Mouse (Mus musculus) forebrain, embryonic 12.5 days (tissue): Measurements from ENCODE around the gene Pvalb. TPM values are rescaled to one million over a fixed set of nuclear protein-coding genes. Genes with fewer than 3 reads are reported as not detected.

ENCODE experiments used
- ATAC-seq: fragments of 200-750 bp; cut with Nextera tagmentation; 2 replicates; pipeline ENCODE4 v1.8.0; 2017; ENCODE audit warnings: moderate TSS enrichment; ENCODE audit not compliant: low FRiP score
- H3K27ac ChIP-seq: fragments of 300-500 bp; sonication (generic); 2 replicates; pipeline ENCODE4 v1.5.1; 2016; ENCODE audit warnings: mild to moderate bottlenecking
- H3K27me3 ChIP-seq: fragments of 300-500 bp; sonication (generic); 2 replicates; pipeline ENCODE4 v1.6.1; 2016; ENCODE audit warnings: mild to moderate bottlenecking
- H3K36me3 ChIP-seq: fragments of 300-500 bp; sonication (generic); replicated peaks from 2 replicates; pipeline ENCODE4 v1.6.1; 2016; ENCODE audit warnings: mild to moderate bottlenecking
- H3K4me1 ChIP-seq: fragments of 300-500 bp; sonication (generic); 2 replicates; pipeline ENCODE4 v1.6.1; 2016
- H3K4me2 ChIP-seq: fragments of 300-500 bp; sonication (generic); 2 replicates; pipeline ENCODE4 v1.6.1; 2016; ENCODE audit warnings: mild to moderate bottlenecking, moderate library complexity
- H3K4me3 ChIP-seq: fragments of 300-500 bp; sonication (generic); replicated peaks from 2 replicates; pipeline ENCODE4 v1.5.1; 2016; ENCODE audit warnings: mild to moderate bottlenecking
- H3K9ac ChIP-seq: fragments of 300-500 bp; sonication (generic); 2 replicates; pipeline ENCODE4 v1.6.1; 2016; ENCODE audit warnings: mild to moderate bottlenecking
- H3K9me3 ChIP-seq: fragments of 300-500 bp; sonication (generic); 2 replicates; pipeline ENCODE4 v1.6.1; 2016
- WGBS: fragments of 180-500 bp; shearing (Covaris S2); methylation state at CpG from one replicate; pipeline ENCODE4 v1.1.7; 2016; 5-methylcytosine and 5-hydroxymethylcytosine counted together
- polyA plus RNA-seq: library from polyadenylated mRNA; unstranded; fragments of >200 nt; fragmentation: Nextera tagmentation; extraction: Ambion mirVana; gene quantifications from 2 replicates; pipeline ENCODE4 v1.2.1, GENCODE M21; 2016

The Pvalb gene
- polyA plus RNA-seq, 1 experiment from 2014 or later, result not detected

GRCm38 (mm10) chr15:78172256-78172898 is 33.8 kb downstream of the Pvalb start:
- no peaks in the 10 kb centered on the region for H3K27me3 ChIP-seq
- no peak overlapping the region for H3K27ac ChIP-seq
- ATAC-seq, result no peak
- WGBS, result 76% methylated on average over 11 of the region's 11 CpGs
- peaks cover 14% of the 10 kb centered on the region; the same call in 1 of the 2 replicates for H3K36me3 ChIP-seq
- H3K9me3 ChIP-seq, result no peaks in the 10 kb centered on the region
- peak overlapping the region; percentile 90 for H3K4me2 ChIP-seq
- peak overlapping the region; percentile 72 for H3K4me3 ChIP-seq
- H3K9ac ChIP-seq, result peak overlapping the region; percentile 86; the same call in 1 of the 2 replicates
- H3K4me1 ChIP-seq, result peaks cover 26% of the 10 kb centered on the region

- Histone ChIP-seq H3K4me1 (peaks cover 26% of the 10 kb centered on the region), H3K36me3 (peaks cover 21% of the 10 kb centered on the region), H3K27ac (no peak overlapping the region), H3K9me3 (no peaks in the 10 kb centered on the region), H3K4me3 (no peak overlapping the region), H3K27me3 (no peaks in the 10 kb centered on the region), H3K9ac (no peak overlapping the region), H3K4me2 (no peak overlapping the region)
- no peak for ATAC-seq
- 92% methylated on average over 10 of the region's 10 CpGs for WGBS
These were observed 34.5 kb downstream of the Pvalb start for GRCm38 (mm10) chr15:78171651-78172050.

GRCm38 (mm10) chr15:78170708-78171107 is 35.5 kb downstream of the Pvalb start:
- no peaks in the 10 kb centered on the region for H3K9me3 ChIP-seq
- H3K27me3 ChIP-seq, result no peaks in the 10 kb centered on the region
- H3K36me3 ChIP-seq, result peaks cover 29% of the 10 kb centered on the region
- H3K4me2 ChIP-seq, result no peak overlapping the region
- H3K4me1 ChIP-seq, result peaks cover 26% of the 10 kb centered on the region
- no peak overlapping the region for H3K27ac ChIP-seq
- ATAC-seq, result no peak
- H3K4me3 ChIP-seq, result no peak overlapping the region
- H3K9ac ChIP-seq, result no peak overlapping the region
- WGBS, result 94% methylated on average over 15 of the region's 15 CpGs

- Histone ChIP-seq H3K27ac (no peak overlapping the region), H3K4me3 (no peak overlapping the region), H3K4me1 (peaks cover 19% of the 10 kb centered on the region), H3K9ac (peak overlapping the region; percentile 33; the same call in 1 of the 2 replicates), H3K36me3 (peaks cover 40% of the 10 kb centered on the region), H3K4me2 (no peak overlapping the region), H3K27me3 (no peaks in the 10 kb centered on the region), H3K9me3 (no peaks in the 10 kb centered on the region)
- 87% methylated on average over 11 of the region's 11 CpGs for WGBS
- no peak for ATAC-seq
These were observed 36.6 kb downstream of the Pvalb start for GRCm38 (mm10) chr15:78169566-78169965.

GRCm38 (mm10) chr15:78165292-78165691 is 40.9 kb downstream of the Pvalb start:
- no peak overlapping the region for H3K4me2 ChIP-seq
- peaks cover 72% of the 10 kb centered on the region for H3K36me3 ChIP-seq
- H3K27ac ChIP-seq, result no peak overlapping the region
- no peaks in the 10 kb centered on the region for H3K9me3 ChIP-seq
- no peak overlapping the region for H3K9ac ChIP-seq
- no peaks in the 10 kb centered on the region for H3K27me3 ChIP-seq
- H3K4me1 ChIP-seq, result no peaks in the 10 kb centered on the region; the same call in 1 of the 2 replicates
- H3K4me3 ChIP-seq, result no peak overlapping the region
- 84% methylated on average over 4 of the region's 4 CpGs for WGBS
- ATAC-seq, result no peak

GRCm38 (mm10) chr15:78164466-78164865 is 41.7 kb downstream of the Pvalb start:
- peaks cover 79% of the 10 kb centered on the region for H3K36me3 ChIP-seq
- H3K9ac ChIP-seq, result no peak overlapping the region
- H3K4me1 ChIP-seq, result no peaks in the 10 kb centered on the region; the same call in 1 of the 2 replicates
- WGBS, result 76% methylated on average over 11 of the region's 11 CpGs
- no peaks in the 10 kb centered on the region for H3K27me3 ChIP-seq
- no peak overlapping the region for H3K4me2 ChIP-seq
- peak; percentile 20; the same call in 1 of the 2 replicates for ATAC-seq
- H3K4me3 ChIP-seq, result no peak overlapping the region
- no peaks in the 10 kb centered on the region for H3K9me3 ChIP-seq
- no peak overlapping the region for H3K27ac ChIP-seq

- Histone ChIP-seq H3K4me1 (no peaks in the 10 kb centered on the region; the same call in 1 of the 2 replicates), H3K27ac (0 out of 2 replicates have a peak overlapping the region, but pooled peaks have one; percentile 8), H3K4me3 (no peak overlapping the region), H3K27me3 (no peaks in the 10 kb centered on the region), H3K9ac (no peak overlapping the region), H3K36me3 (peaks cover 71% of the 10 kb centered on the region), H3K4me2 (no peak overlapping the region), H3K9me3 (no peaks in the 10 kb centered on the region)
- WGBS, result 87% methylated on average over 9 of the region's 9 CpGs
- ATAC-seq, result no peak
These were observed 44.3 kb downstream of the Pvalb start for GRCm38 (mm10) chr15:78161946-78162345.

GRCm38 (mm10) chr15:78158335-78158734 is 47.9 kb downstream of the Pvalb start:
- no peak for ATAC-seq

GRCm38 (mm10) chr15:78157824-78158223 is 48.4 kb downstream of the Pvalb start:
- H3K4me3 ChIP-seq, result no peak overlapping the region
- no peaks in the 10 kb centered on the region for H3K9me3 ChIP-seq
- H3K9ac ChIP-seq, result no peak overlapping the region
- H3K27me3 ChIP-seq, result no peaks in the 10 kb centered on the region
- no peak for ATAC-seq
- 74% methylated on average over 4 of the region's 4 CpGs for WGBS
- peaks cover 8% of the 10 kb centered on the region; the same call in 1 of the 2 replicates for H3K4me1 ChIP-seq
- peaks cover 33% of the 10 kb centered on the region for H3K36me3 ChIP-seq
- H3K4me2 ChIP-seq, result no peak overlapping the region
- no peak overlapping the region for H3K27ac ChIP-seq

More at GRCm38 (mm10) chr15:78158335-78158734, 47.9 kb downstream of the Pvalb start:
- WGBS, result 88% methylated on average over 5 of the region's 5 CpGs
- H3K9ac ChIP-seq, result no peak overlapping the region
- H3K4me1 ChIP-seq, result peaks cover 4% of the 10 kb centered on the region; the same call in 1 of the 2 replicates
- H3K27me3 ChIP-seq, result no peaks in the 10 kb centered on the region
- H3K27ac ChIP-seq, result no peak overlapping the region
- no peak overlapping the region for H3K4me2 ChIP-seq
- no peak overlapping the region for H3K4me3 ChIP-seq
- no peaks in the 10 kb centered on the region for H3K9me3 ChIP-seq
- H3K36me3 ChIP-seq, result peaks cover 38% of the 10 kb centered on the region

GRCm38 (mm10) chr15:78157330-78157729 is 48.9 kb downstream of the Pvalb start:
- Histone ChIP-seq H3K4me3 (no peak overlapping the region), H3K27ac (no peak overlapping the region), H3K36me3 (peaks cover 28% of the 10 kb centered on the region), H3K4me1 (peaks cover 8% of the 10 kb centered on the region; the same call in 1 of the 2 replicates), H3K9me3 (no peaks in the 10 kb centered on the region), H3K9ac (no peak overlapping the region), H3K4me2 (no peak overlapping the region), H3K27me3 (no peaks in the 10 kb centered on the region)
- WGBS, result 82% methylated on average over 8 of the region's 8 CpGs
- no peak for ATAC-seq

- no peaks in the 10 kb centered on the region for H3K27me3 ChIP-seq
- 90% methylated on average over 6 of the region's 6 CpGs for WGBS
- ATAC-seq, result no peak
- H3K36me3 ChIP-seq, result peaks cover 13% of the 10 kb centered on the region
- no peak overlapping the region for H3K9ac ChIP-seq
- no peaks in the 10 kb centered on the region for H3K9me3 ChIP-seq
- peaks cover 8% of the 10 kb centered on the region; the same call in 1 of the 2 replicates for H3K4me1 ChIP-seq
- H3K4me2 ChIP-seq, result no peak overlapping the region
- no peak overlapping the region for H3K4me3 ChIP-seq
- no peak overlapping the region for H3K27ac ChIP-seq
These were observed 50.8 kb downstream of the Pvalb start for GRCm38 (mm10) chr15:78155421-78155820.

GRCm38 (mm10) chr15:78153045-78153775 is 53.0 kb downstream of the Pvalb start:
- Histone ChIP-seq H3K4me3 (no peak overlapping the region), H3K9me3 (no peaks in the 10 kb centered on the region), H3K27me3 (0 out of 2 replicates have a peak, but pooled peaks cover 6% of the 10 kb centered on the region), H3K9ac (no peak overlapping the region), H3K27ac (no peak overlapping the region), H3K4me2 (no peak overlapping the region), H3K4me1 (peaks cover 8% of the 10 kb centered on the region; the same call in 1 of the 2 replicates), H3K36me3 (no peaks in the 10 kb centered on the region)
- 47% methylated on average over 11 of the region's 11 CpGs for WGBS
- no peak for ATAC-seq
